Mouse (Mus musculus): ENCODE measurements at regions not wholly inside any gene's neighbourhood (a gene's known extent, or its start where the extent isn't known, plus 50 kb on each side); places are given as distances from the start of the nearest gene placed in this dataset.

- Histone ChIP-seq H3K4me1 (replicated peaks; ENCODE audit: low read depth, low read length) (no peaks in the 10 kb centered on the region), H3K9me3 (ENCODE audit: low read length) (no peaks in the 10 kb centered on the region), H3K36me3 (ENCODE audit: insufficient read depth, low read length) (no peaks in the 10 kb centered on the region), H3K27me3 (ENCODE audit: insufficient read depth, low read length) (no peaks in the 10 kb centered on the region), H3K4me3 (replicated peaks; ENCODE audit: low read length) (no peak overlapping the region)
- no peak for TF ChIP-seq CTCF (conservative IDR thresholded peaks at IDR 0.05; ENCODE audit: low read length)
- TF ChIP-seq POU5F1 (IDR thresholded peaks at IDR 0.05; ENCODE audit: borderline replicate concordance, low read length): no peak
- no peak for TF ChIP-seq NANOG (IDR thresholded peaks at IDR 0.05; ENCODE audit: borderline replicate concordance, low read length)
Observed at GRCm38 (mm10) chr5:54267905-54268590, 269.7 kb downstream of the Stim2 start.

GRCm38 (mm10) chr5:54279357-54279756 is 281.1 kb downstream of the Stim2 start:
- H3K9me3 ChIP-seq (ENCODE audit: low read length): no peaks in the 10 kb centered on the region
- H3K36me3 ChIP-seq (ENCODE audit: insufficient read depth, low read length): no peaks in the 10 kb centered on the region
- no peak overlapping the region for H3K4me3 ChIP-seq (replicated peaks; ENCODE audit: low read length)
- H3K4me1 ChIP-seq (replicated peaks; ENCODE audit: low read depth, low read length): no peaks in the 10 kb centered on the region
- H3K27me3 ChIP-seq (ENCODE audit: insufficient read depth, low read length): no peaks in the 10 kb centered on the region
- TF ChIP-seq POU5F1 (IDR thresholded peaks at IDR 0.05; ENCODE audit: borderline replicate concordance, low read length) (no peak), NANOG (IDR thresholded peaks at IDR 0.05; ENCODE audit: borderline replicate concordance, low read length) (no peak), CTCF (conservative IDR thresholded peaks at IDR 0.05; ENCODE audit: low read length) (no peak)

GRCm38 (mm10) chr5:54280670-54281069 is 282.4 kb downstream of the Stim2 start:
- Histone ChIP-seq H3K27me3 (ENCODE audit: insufficient read depth, low read length) (no peaks in the 10 kb centered on the region), H3K9me3 (ENCODE audit: low read length) (no peaks in the 10 kb centered on the region), H3K4me3 (replicated peaks; ENCODE audit: low read length) (no peak overlapping the region), H3K4me1 (replicated peaks; ENCODE audit: low read depth, low read length) (no peaks in the 10 kb centered on the region), H3K36me3 (ENCODE audit: insufficient read depth, low read length) (no peaks in the 10 kb centered on the region)
- TF ChIP-seq CTCF (conservative IDR thresholded peaks at IDR 0.05; ENCODE audit: low read length) (no peak; the same call in 1 of the 2 replicates), NANOG (IDR thresholded peaks at IDR 0.05; ENCODE audit: borderline replicate concordance, low read length) (no peak), POU5F1 (IDR thresholded peaks at IDR 0.05; ENCODE audit: borderline replicate concordance, low read length) (no peak)

GRCm38 (mm10) chr5:54281121-54281520 is 282.8 kb downstream of the Stim2 start:
- Histone ChIP-seq H3K27me3 (ENCODE audit: insufficient read depth, low read length) (no peaks in the 10 kb centered on the region), H3K4me3 (replicated peaks; ENCODE audit: low read length) (no peak overlapping the region), H3K36me3 (ENCODE audit: insufficient read depth, low read length) (no peaks in the 10 kb centered on the region), H3K4me1 (replicated peaks; ENCODE audit: low read depth, low read length) (no peaks in the 10 kb centered on the region), H3K9me3 (ENCODE audit: low read length) (no peaks in the 10 kb centered on the region)
- TF ChIP-seq CTCF (conservative IDR thresholded peaks at IDR 0.05; ENCODE audit: low read length) (no peak), NANOG (IDR thresholded peaks at IDR 0.05; ENCODE audit: borderline replicate concordance, low read length) (no peak), POU5F1 (IDR thresholded peaks at IDR 0.05; ENCODE audit: borderline replicate concordance, low read length) (no peak)

- TF ChIP-seq NANOG (IDR thresholded peaks at IDR 0.05; ENCODE audit: borderline replicate concordance, low read length): no peak
- no peak for TF ChIP-seq CTCF (conservative IDR thresholded peaks at IDR 0.05; ENCODE audit: low read length)
- no peak for TF ChIP-seq POU5F1 (IDR thresholded peaks at IDR 0.05; ENCODE audit: borderline replicate concordance, low read length)
- no peaks in the 10 kb centered on the region for H3K4me1 ChIP-seq (replicated peaks; ENCODE audit: low read depth, low read length)
- H3K27me3 ChIP-seq (ENCODE audit: insufficient read depth, low read length): no peaks in the 10 kb centered on the region
- no peaks in the 10 kb centered on the region for H3K36me3 ChIP-seq (ENCODE audit: insufficient read depth, low read length)
- no peaks in the 10 kb centered on the region for H3K9me3 ChIP-seq (ENCODE audit: low read length)
- no peak overlapping the region for H3K4me3 ChIP-seq (replicated peaks; ENCODE audit: low read length)
Observed at GRCm38 (mm10) chr5:54290372-54291080, 292.2 kb downstream of the Stim2 start.

- H3K36me3 ChIP-seq (ENCODE audit: insufficient read depth, low read length): no peaks in the 10 kb centered on the region
- H3K27me3 ChIP-seq (ENCODE audit: insufficient read depth, low read length): no peaks in the 10 kb centered on the region
- no peaks in the 10 kb centered on the region for H3K9me3 ChIP-seq (ENCODE audit: low read length)
- H3K4me3 ChIP-seq (replicated peaks; ENCODE audit: low read length): no peak overlapping the region
- no peaks in the 10 kb centered on the region for H3K4me1 ChIP-seq (replicated peaks; ENCODE audit: low read depth, low read length)
- TF ChIP-seq NANOG (IDR thresholded peaks at IDR 0.05; ENCODE audit: borderline replicate concordance, low read length) (no peak), POU5F1 (IDR thresholded peaks at IDR 0.05; ENCODE audit: borderline replicate concordance, low read length) (no peak), CTCF (conservative IDR thresholded peaks at IDR 0.05; ENCODE audit: low read length) (no peak)
Observed at GRCm38 (mm10) chr5:54291940-54292339, 293.6 kb downstream of the Stim2 start.

GRCm38 (mm10) chr5:54313660-54314279 is 315.5 kb downstream of the Stim2 start:
- H3K36me3 ChIP-seq (ENCODE audit: insufficient read depth, low read length): no peaks in the 10 kb centered on the region
- TF ChIP-seq POU5F1 (IDR thresholded peaks at IDR 0.05; ENCODE audit: borderline replicate concordance, low read length) (no peak), NANOG (IDR thresholded peaks at IDR 0.05; ENCODE audit: borderline replicate concordance, low read length) (no peak)

GRCm38 (mm10) chr5:54330415-54330814 is 332.1 kb downstream of the Stim2 start:
- Histone ChIP-seq H3K4me3 (replicated peaks; ENCODE audit: low read length) (no peak overlapping the region), H3K9me3 (ENCODE audit: low read length) (no peaks in the 10 kb centered on the region), H3K4me1 (replicated peaks; ENCODE audit: low read depth, low read length) (no peaks in the 10 kb centered on the region), H3K27me3 (ENCODE audit: insufficient read depth, low read length) (no peaks in the 10 kb centered on the region), H3K36me3 (ENCODE audit: insufficient read depth, low read length) (no peaks in the 10 kb centered on the region)
- TF ChIP-seq NANOG (IDR thresholded peaks at IDR 0.05; ENCODE audit: borderline replicate concordance, low read length) (no peak), CTCF (conservative IDR thresholded peaks at IDR 0.05; ENCODE audit: low read length) (no peak), POU5F1 (IDR thresholded peaks at IDR 0.05; ENCODE audit: borderline replicate concordance, low read length) (no peak)

More at GRCm38 (mm10) chr5:54313660-54314279, 315.5 kb downstream of the Stim2 start:
- Histone ChIP-seq H3K9me3 (ENCODE audit: low read length) (no peaks in the 10 kb centered on the region), H3K27me3 (ENCODE audit: insufficient read depth, low read length) (no peaks in the 10 kb centered on the region), H3K4me1 (replicated peaks; ENCODE audit: low read depth, low read length) (no peaks in the 10 kb centered on the region), H3K4me3 (replicated peaks; ENCODE audit: low read length) (no peak overlapping the region)

All from E14TG2a.4 (cell line).